Mouse (Mus musculus): ENCODE data around the gene Cabin1.

GRCm38 (mm10) chr10:75774102-75774501 lies 10.0 kb upstream of the Cabin1 start:
- TF ChIP-seq CHD2 (IDR thresholded peaks at IDR 0.05; ENCODE audit: low read depth, low read length) = no peak
- TF ChIP-seq ZC3H11A (IDR thresholded peaks at IDR 0.05; ENCODE audit: borderline replicate concordance, low read depth, low read length) = no peak
- TF ChIP-seq HCFC1 (IDR thresholded peaks at IDR 0.05; ENCODE audit: borderline replicate concordance, insufficient read depth, low read length) = no peak
- TF ChIP-seq ZNF384 (IDR thresholded peaks at IDR 0.05; ENCODE audit: low read depth, low read length) = no peak
